Mouse (Mus musculus): Measurements from ENCODE around the gene Unc80. TPM values are rescaled to one million over a fixed set of nuclear protein-coding genes. Genes with fewer than 3 reads are reported as not detected.

Gene Unc80
- polyA plus RNA-seq, 1 experiment, result 6.1 TPM

GRCm38 (mm10) chr1:66608304-66608703 lies 140.1 kb downstream of the Unc80 start:
- no peaks in the 10 kb centered on the region for H3K27me3 ChIP-seq (ENCODE audit: control insufficient read depth, insufficient read depth, low read length)
- H3K27ac ChIP-seq (ENCODE audit: control insufficient read depth, insufficient read depth, low read depth, low read length), result no peak overlapping the region
- H3K36me3 ChIP-seq (ENCODE audit: control insufficient read depth, insufficient read depth, low read length), result no peaks in the 10 kb centered on the region
- H3K4me1 ChIP-seq (ENCODE audit: control insufficient read depth, insufficient read depth, low read length), result peaks cover 8% of the 10 kb centered on the region
- H3K4me3 ChIP-seq (ENCODE audit: control insufficient read depth, low read depth, low read length), result no peak overlapping the region
- TF ChIP-seq POLR2A (IDR thresholded peaks at IDR 0.05; ENCODE audit: control insufficient read depth, low read depth, low read length), result no peak
- no peak for TF ChIP-seq CTCF (IDR thresholded peaks at IDR 0.05; ENCODE audit: control insufficient read depth, insufficient read depth, insufficient replicate concordance, low read depth, low read length)

- no peak overlapping the region for H3K27ac ChIP-seq (ENCODE audit: control insufficient read depth, insufficient read depth, low read depth, low read length)
- H3K36me3 ChIP-seq (ENCODE audit: control insufficient read depth, insufficient read depth, low read length), result no peaks in the 10 kb centered on the region
Observed at GRCm38 (mm10) chr1:66617188-66617587, 149.0 kb downstream of the Unc80 start.

GRCm38 (mm10) chr1:66638177-66638576 lies 170.0 kb downstream of the Unc80 start:
- no peak for TF ChIP-seq POLR2A (IDR thresholded peaks at IDR 0.05; ENCODE audit: control insufficient read depth, low read depth, low read length)
- no peak for TF ChIP-seq CTCF (IDR thresholded peaks at IDR 0.05; ENCODE audit: control insufficient read depth, insufficient read depth, insufficient replicate concordance, low read depth, low read length)
- no peak overlapping the region for H3K27ac ChIP-seq (ENCODE audit: control insufficient read depth, insufficient read depth, low read depth, low read length)
- no peak overlapping the region for H3K4me3 ChIP-seq (ENCODE audit: control insufficient read depth, low read depth, low read length)
- H3K4me1 ChIP-seq (ENCODE audit: control insufficient read depth, insufficient read depth, low read length), result no peaks in the 10 kb centered on the region
- no peaks in the 10 kb centered on the region for H3K27me3 ChIP-seq (ENCODE audit: control insufficient read depth, insufficient read depth, low read length)
- no peaks in the 10 kb centered on the region for H3K36me3 ChIP-seq (ENCODE audit: control insufficient read depth, insufficient read depth, low read length)

More at GRCm38 (mm10) chr1:66617188-66617587, 149.0 kb downstream of the Unc80 start:
- no peak for TF ChIP-seq CTCF (IDR thresholded peaks at IDR 0.05; ENCODE audit: control insufficient read depth, insufficient read depth, insufficient replicate concordance, low read depth, low read length)
- TF ChIP-seq POLR2A (IDR thresholded peaks at IDR 0.05; ENCODE audit: control insufficient read depth, low read depth, low read length), result no peak
- Histone ChIP-seq H3K27me3 (ENCODE audit: control insufficient read depth, insufficient read depth, low read length) (no peaks in the 10 kb centered on the region), H3K4me3 (ENCODE audit: control insufficient read depth, low read depth, low read length) (no peak overlapping the region), H3K4me1 (ENCODE audit: control insufficient read depth, insufficient read depth, low read length) (no peaks in the 10 kb centered on the region)

- no peak overlapping the region for H3K27ac ChIP-seq (ENCODE audit: control insufficient read depth, insufficient read depth, low read depth, low read length)
- H3K4me1 ChIP-seq (ENCODE audit: control insufficient read depth, insufficient read depth, low read length), result no peaks in the 10 kb centered on the region
- H3K4me3 ChIP-seq (ENCODE audit: control insufficient read depth, low read depth, low read length), result no peak overlapping the region
- no peaks in the 10 kb centered on the region for H3K36me3 ChIP-seq (ENCODE audit: control insufficient read depth, insufficient read depth, low read length)
- no peak for TF ChIP-seq POLR2A (IDR thresholded peaks at IDR 0.05; ENCODE audit: control insufficient read depth, low read depth, low read length)
- no peak for TF ChIP-seq CTCF (IDR thresholded peaks at IDR 0.05; ENCODE audit: control insufficient read depth, insufficient read depth, insufficient replicate concordance, low read depth, low read length)
- H3K27me3 ChIP-seq (ENCODE audit: control insufficient read depth, insufficient read depth, low read length), result no peaks in the 10 kb centered on the region
Observed at GRCm38 (mm10) chr1:66646894-66647293, 178.7 kb downstream of the Unc80 start.

GRCm38 (mm10) chr1:66649568-66649967 lies 181.4 kb downstream of the Unc80 start:
- no peaks in the 10 kb centered on the region for H3K4me1 ChIP-seq (ENCODE audit: control insufficient read depth, insufficient read depth, low read length)
- no peaks in the 10 kb centered on the region for H3K27me3 ChIP-seq (ENCODE audit: control insufficient read depth, insufficient read depth, low read length)
- H3K4me3 ChIP-seq (ENCODE audit: control insufficient read depth, low read depth, low read length), result no peak overlapping the region
- TF ChIP-seq POLR2A (IDR thresholded peaks at IDR 0.05; ENCODE audit: control insufficient read depth, low read depth, low read length) (no peak), CTCF (IDR thresholded peaks at IDR 0.05; ENCODE audit: control insufficient read depth, insufficient read depth, insufficient replicate concordance, low read depth, low read length) (no peak)
- H3K36me3 ChIP-seq (ENCODE audit: control insufficient read depth, insufficient read depth, low read length), result no peaks in the 10 kb centered on the region
- no peak overlapping the region for H3K27ac ChIP-seq (ENCODE audit: control insufficient read depth, insufficient read depth, low read depth, low read length)

GRCm38 (mm10) chr1:66650006-66650405 lies 181.8 kb downstream of the Unc80 start:
- no peaks in the 10 kb centered on the region for H3K27me3 ChIP-seq (ENCODE audit: control insufficient read depth, insufficient read depth, low read length)
- H3K4me3 ChIP-seq (ENCODE audit: control insufficient read depth, low read depth, low read length), result no peak overlapping the region
- no peaks in the 10 kb centered on the region for H3K4me1 ChIP-seq (ENCODE audit: control insufficient read depth, insufficient read depth, low read length)
- H3K36me3 ChIP-seq (ENCODE audit: control insufficient read depth, insufficient read depth, low read length), result no peaks in the 10 kb centered on the region
- TF ChIP-seq POLR2A (IDR thresholded peaks at IDR 0.05; ENCODE audit: control insufficient read depth, low read depth, low read length) (no peak), CTCF (IDR thresholded peaks at IDR 0.05; ENCODE audit: control insufficient read depth, insufficient read depth, insufficient replicate concordance, low read depth, low read length) (no peak)
- no peak overlapping the region for H3K27ac ChIP-seq (ENCODE audit: control insufficient read depth, insufficient read depth, low read depth, low read length)

GRCm38 (mm10) chr1:66655119-66655746 lies 187.1 kb downstream of the Unc80 start:
- H3K27me3 ChIP-seq (ENCODE audit: control insufficient read depth, insufficient read depth, low read length), result no peaks in the 10 kb centered on the region
- TF ChIP-seq POLR2A (IDR thresholded peaks at IDR 0.05; ENCODE audit: control insufficient read depth, low read depth, low read length) (no peak), CTCF (IDR thresholded peaks at IDR 0.05; ENCODE audit: control insufficient read depth, insufficient read depth, insufficient replicate concordance, low read depth, low read length) (no peak)
- no peaks in the 10 kb centered on the region for H3K36me3 ChIP-seq (ENCODE audit: control insufficient read depth, insufficient read depth, low read length)
- no peak overlapping the region for H3K4me3 ChIP-seq (ENCODE audit: control insufficient read depth, low read depth, low read length)
- no peaks in the 10 kb centered on the region for H3K4me1 ChIP-seq (ENCODE audit: control insufficient read depth, insufficient read depth, low read length)
- no peak overlapping the region for H3K27ac ChIP-seq (ENCODE audit: control insufficient read depth, insufficient read depth, low read depth, low read length)

Measured in testis, adult 2 months (tissue).